Mouse (Mus musculus) forebrain, embryonic 15.5 days (tissue): Measurements from ENCODE around the gene Fkbp2. TPM values are rescaled to one million over a fixed set of nuclear protein-coding genes. Genes with fewer than 3 reads are reported as not detected.

Source experiments
- ATAC-seq: fragments of 200-750 bp; cut with Nextera tagmentation; replicated peaks from 2 replicates; pipeline ENCODE4 v1.8.0; 2017; ENCODE audit warnings: mild to moderate bottlenecking, moderate TSS enrichment, moderate library complexity
- H3K27ac ChIP-seq: fragments of 300-500 bp; sonication (generic); replicated peaks from 2 replicates; pipeline ENCODE4 v1.5.1; 2015; ENCODE audit warnings: mild to moderate bottlenecking, inconsistent platforms
- H3K27me3 ChIP-seq: fragments of 300-500 bp; sonication (generic); 2 replicates; pipeline ENCODE4 v1.6.1; 2015; ENCODE audit warnings: inconsistent platforms
- H3K36me3 ChIP-seq: fragments of 300-500 bp; sonication (generic); 2 replicates; pipeline ENCODE4 v1.6.1; 2015; ENCODE audit warnings: mild to moderate bottlenecking, inconsistent platforms
- H3K4me1 ChIP-seq: fragments of 300-500 bp; sonication (generic); 2 replicates; pipeline ENCODE4 v1.6.1; 2015; ENCODE audit warnings: inconsistent platforms
- H3K4me2 ChIP-seq: fragments of 300-500 bp; sonication (generic); replicated peaks from 2 replicates; pipeline ENCODE4 v1.6.1; 2015; ENCODE audit warnings: mild to moderate bottlenecking, inconsistent platforms
- H3K4me3 ChIP-seq: fragments of 300-500 bp; sonication (generic); 2 replicates; pipeline ENCODE4 v1.5.1; 2015; ENCODE audit warnings: mild to moderate bottlenecking, inconsistent platforms
- H3K9ac ChIP-seq: fragments of 300-500 bp; sonication (generic); replicated peaks from 2 replicates; pipeline ENCODE4 v1.6.1; 2015; ENCODE audit warnings: mild to moderate bottlenecking, inconsistent platforms
- H3K9me3 ChIP-seq: fragments of 300-500 bp; sonication (generic); 2 replicates; pipeline ENCODE4 v1.6.1; 2016; ENCODE audit warnings: inconsistent platforms
- WGBS: fragments of 180-500 bp; shearing (Covaris S2); methylation state at CpG from one replicate; pipeline ENCODE4 v1.1.7; 2015; ENCODE audit warnings: mixed read lengths; 5-methylcytosine and 5-hydroxymethylcytosine counted together
- polyA plus RNA-seq: library from polyadenylated mRNA; unstranded; fragments of >200 nt; fragmentation: Nextera tagmentation; extraction: Ambion mirVana; gene quantifications from 2 replicates; pipeline ENCODE4 v1.2.1, GENCODE M21; 2015

Fkbp2 gene
- polyA plus RNA-seq, 1 experiment from 2014 or later = 83.7 TPM

DNA sequence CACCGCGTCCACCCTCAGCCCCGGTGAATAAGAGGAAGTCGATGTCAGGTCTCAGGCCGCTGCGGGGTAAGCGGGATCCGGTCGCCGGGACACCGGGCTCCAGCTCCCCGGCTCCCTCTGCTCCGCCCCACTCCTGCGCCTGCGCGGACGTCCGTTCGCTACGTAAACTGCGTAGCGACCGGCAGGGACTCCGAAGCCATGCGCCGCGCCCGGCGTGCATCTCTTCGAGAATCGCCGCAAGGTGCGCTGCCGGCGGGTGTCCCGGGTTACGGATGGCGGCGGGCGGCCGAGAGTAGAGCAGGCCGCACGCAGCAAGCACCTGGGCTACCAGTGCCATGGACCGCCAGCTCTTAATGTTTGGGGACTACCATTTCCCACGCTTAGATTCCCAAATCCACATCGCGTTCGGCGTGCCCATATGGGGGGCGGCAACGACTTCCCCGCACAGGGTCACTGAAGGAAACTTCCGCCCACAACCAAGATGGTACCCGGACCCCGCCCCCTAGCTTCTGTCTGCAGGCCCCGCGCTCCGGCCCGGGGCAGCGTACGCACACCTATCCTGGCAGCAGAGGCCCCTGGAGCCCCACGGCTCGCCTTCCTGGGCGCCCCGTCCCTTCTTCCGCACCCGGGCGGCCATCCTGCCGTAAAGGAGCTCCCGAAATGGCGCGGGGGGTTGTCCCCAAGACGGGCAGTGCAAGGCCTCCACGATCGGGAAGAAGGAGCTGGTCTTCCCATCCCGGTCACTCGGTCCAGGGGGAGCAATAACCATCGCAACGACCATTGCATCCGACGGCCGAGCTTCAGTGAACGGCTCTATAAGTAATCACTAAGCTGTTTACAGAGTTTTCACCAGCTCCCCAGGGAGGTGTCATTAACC is 38.7 kb downstream of the Fkbp2 start, which contains the start of gene Bad:
TSS of gene Bad (plus strand) at position 490 of the 877 bp plus-strand sequence.
- ATAC-seq = peak; percentile 86
- Histone ChIP-seq H3K9ac (peak within 1 kb of the TSS; percentile 90), H3K4me1 (peaks cover 42% of the 10 kb centered on the region), H3K4me3 (peak within 1 kb of the TSS; percentile 77), H3K4me2 (peak within 1 kb of the TSS; percentile 93), H3K9me3 (no peaks in the 10 kb centered on the region), H3K27me3 (no peaks in the 10 kb centered on the region), H3K27ac (peak within 1 kb of the TSS; percentile 91), H3K36me3 (0 out of 2 replicates have a peak, but pooled peaks cover 4% of the 10 kb centered on the region)
- under 1% methylated on average over 83 of the region's 83 CpGs for WGBS

DNA sequence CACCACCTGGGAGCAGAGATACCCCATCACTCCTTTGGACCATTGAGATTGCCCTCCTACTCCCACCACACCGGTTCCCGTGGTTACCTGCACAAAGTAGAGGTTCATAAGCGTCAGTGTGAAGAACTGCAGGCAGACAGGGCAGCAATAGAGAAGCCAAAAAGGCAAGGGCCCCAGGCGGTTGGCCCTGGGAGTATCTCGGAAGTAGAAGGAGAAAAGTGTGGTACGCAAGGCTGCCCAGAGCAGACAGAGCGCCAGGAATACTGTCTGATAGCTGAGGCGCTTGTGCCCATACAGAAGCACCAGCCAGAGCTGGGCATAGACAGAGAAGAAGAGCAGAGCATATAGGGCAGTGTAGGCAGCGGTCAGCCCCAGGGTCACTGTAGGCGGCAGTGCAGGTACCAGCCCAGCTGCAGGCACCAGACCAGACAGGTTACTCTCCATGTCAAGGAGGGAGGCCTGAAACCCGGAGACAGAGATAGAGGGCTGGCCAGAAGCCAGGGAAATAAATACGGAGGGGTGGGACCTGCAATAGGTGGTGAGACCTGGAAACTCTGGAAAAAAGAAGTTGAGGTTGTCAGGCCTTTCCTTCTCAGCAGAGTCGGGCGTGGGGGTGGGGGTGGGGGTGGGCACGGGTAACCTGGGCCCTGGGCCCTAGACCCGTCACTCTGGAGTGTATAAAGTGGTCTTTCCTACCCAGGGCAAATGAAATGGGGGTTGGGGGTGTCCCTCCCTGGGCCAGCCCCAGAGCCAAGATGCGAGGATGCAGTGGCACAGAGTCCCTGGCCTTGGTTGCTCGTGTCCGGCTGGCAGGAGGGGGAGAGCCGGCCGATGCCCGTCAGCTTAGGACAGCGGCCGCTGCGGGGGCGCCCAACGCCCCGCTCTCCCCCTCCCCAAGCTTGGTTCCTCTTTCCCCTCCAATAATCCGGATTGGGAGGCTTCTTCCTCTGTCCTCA is 39.6 kb downstream of the Fkbp2 start:
- Histone ChIP-seq H3K9me3 (no peaks in the 10 kb centered on the region), H3K4me3 (peak overlapping the region; percentile 77), H3K36me3 (0 out of 2 replicates have a peak, but pooled peaks cover 3% of the 10 kb centered on the region), H3K27me3 (peaks cover 7% of the 10 kb centered on the region), H3K27ac (peak overlapping the region; percentile 91), H3K4me2 (peak overlapping the region; percentile 93), H3K9ac (peak overlapping the region; percentile 90), H3K4me1 (peaks cover 42% of the 10 kb centered on the region)
- WGBS = 22% methylated on average over 28 of the region's 29 CpGs
- ATAC-seq = peak; percentile 34

DNA sequence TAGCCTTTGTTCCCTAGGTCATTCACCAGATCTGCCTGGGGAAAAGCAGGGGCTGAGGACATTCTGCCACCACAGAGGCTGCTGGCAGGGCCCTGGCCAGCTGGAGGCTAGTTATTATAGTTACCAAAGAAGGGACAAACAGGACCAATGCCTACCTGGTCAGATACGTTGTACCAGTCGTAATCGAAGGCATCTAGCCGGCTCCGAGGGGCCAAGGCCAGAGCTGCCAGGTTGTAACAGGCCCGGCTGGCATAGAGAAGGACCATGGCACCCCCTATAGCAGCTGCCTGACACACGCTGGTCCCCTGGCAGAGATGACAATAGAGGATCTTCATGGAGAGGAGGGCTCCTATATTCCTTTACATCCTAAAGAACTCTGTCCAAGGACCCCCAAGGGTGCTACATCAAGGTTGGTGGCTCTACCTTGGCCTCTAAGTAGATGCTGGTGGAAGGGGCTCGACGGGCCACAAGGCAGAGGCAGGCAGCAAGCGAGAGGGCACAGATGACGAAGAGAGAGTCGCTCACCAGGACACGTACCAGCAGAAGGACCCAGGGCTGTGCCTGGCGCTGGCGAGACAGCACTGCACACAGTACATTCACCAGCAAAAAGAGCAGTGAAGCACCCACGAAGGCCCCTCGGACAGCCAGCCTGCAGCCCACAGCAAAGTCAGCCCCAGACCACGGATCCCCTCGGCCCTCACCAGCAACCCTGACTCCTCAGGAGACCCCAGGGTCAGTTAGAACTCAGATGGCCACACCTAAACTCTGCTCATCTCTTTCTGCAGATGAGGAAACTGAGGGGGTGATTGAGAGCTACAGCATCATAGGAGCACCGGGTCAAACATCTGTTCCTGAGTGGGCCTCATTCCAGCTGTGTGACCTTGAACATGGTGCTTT is 40.9 kb downstream of the Fkbp2 start:
- Histone ChIP-seq H3K27me3 (peaks cover 21% of the 10 kb centered on the region), H3K9ac (no peak overlapping the region), H3K9me3 (no peaks in the 10 kb centered on the region), H3K27ac (no peak overlapping the region), H3K36me3 (no peaks in the 10 kb centered on the region), H3K4me3 (peak overlapping the region; percentile 77; the same call in 1 of the 2 replicates), H3K4me2 (peak overlapping the region; percentile 93; the same call in 1 of the 2 replicates), H3K4me1 (peaks cover 43% of the 10 kb centered on the region)
- WGBS = 88% methylated on average over 20 of the region's 20 CpGs
- ATAC-seq = no peak

DNA sequence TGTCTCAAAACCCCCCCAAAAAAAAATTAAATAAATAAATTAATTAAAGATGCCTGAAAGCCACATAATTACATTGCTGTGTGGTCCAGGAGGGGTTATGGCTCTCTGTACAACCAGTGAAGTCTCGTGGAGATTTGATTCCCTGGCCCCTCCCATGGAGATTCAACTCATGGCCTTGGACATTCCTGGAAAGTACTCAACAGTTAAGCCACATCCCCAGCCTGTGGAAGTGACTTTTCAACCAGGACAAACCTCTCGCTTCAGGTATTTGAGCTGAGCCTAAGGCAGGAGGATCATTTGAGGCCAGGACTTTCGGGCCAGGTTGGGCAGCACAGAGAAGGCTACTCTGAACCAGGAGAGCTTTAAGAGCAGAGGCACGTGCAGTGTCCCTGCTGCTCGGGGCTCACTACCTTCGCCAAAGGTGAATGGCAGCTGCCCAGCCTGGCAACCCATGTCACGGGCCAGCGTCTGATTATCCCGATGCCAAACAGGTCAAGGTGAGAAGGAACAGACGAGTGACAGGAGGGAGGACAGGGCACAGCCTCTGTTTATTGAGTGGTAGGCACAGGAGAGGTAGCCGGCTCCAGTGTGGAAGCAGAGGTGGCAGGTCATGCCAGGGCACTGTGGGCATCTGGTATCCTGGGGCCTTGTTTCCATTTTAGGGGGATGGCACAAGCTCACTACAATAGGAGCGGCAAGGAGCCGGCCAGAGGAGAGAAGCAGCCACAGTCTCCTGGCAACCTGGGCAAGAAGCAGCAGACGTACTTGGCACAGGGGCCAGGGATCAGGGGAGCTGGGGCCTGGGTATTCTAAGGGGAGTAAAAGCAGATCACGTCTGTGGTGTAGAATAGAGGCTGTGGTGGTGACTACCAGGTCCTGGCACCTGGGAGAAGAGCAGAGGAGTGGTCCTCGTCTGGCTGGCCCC is 42.5 kb downstream of the Fkbp2 start:
- H3K4me3 ChIP-seq = no peak overlapping the region
- ATAC-seq = no peak
- WGBS = 79% methylated on average over 16 of the region's 16 CpGs
- no peak overlapping the region for H3K27ac ChIP-seq
- H3K9me3 ChIP-seq = no peaks in the 10 kb centered on the region
- H3K9ac ChIP-seq = no peak overlapping the region
- H3K4me1 ChIP-seq = peaks cover 50% of the 10 kb centered on the region
- peaks cover 36% of the 10 kb centered on the region for H3K27me3 ChIP-seq
- H3K4me2 ChIP-seq = no peak overlapping the region
- no peaks in the 10 kb centered on the region for H3K36me3 ChIP-seq

DNA sequence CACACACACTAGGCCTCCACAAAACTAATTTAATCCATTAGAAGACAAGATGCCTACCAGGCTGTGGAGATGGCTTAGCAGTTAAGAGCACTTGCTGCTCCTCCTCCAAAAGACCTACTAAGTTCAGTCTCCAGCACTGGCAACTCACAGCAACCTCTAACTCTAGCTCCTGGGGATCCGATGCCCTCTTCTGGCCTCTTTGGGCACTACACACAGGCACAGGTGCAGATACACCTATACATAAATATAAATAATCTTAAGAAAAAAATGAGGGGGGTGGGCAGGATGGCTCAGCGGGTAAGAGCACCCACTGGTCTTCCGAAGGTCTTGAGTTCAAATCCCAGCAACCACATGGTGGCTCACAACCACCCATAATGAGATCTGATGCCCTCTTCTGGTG is 44.0 kb downstream of the Fkbp2 start:
- H3K4me2 ChIP-seq = no peak overlapping the region
- 24% methylated on average over 3 of the region's 3 CpGs for WGBS
- no peak for ATAC-seq
- H3K27me3 ChIP-seq = peaks cover 51% of the 10 kb centered on the region
- H3K36me3 ChIP-seq = no peaks in the 10 kb centered on the region
- no peak overlapping the region for H3K4me3 ChIP-seq
- no peaks in the 10 kb centered on the region for H3K9me3 ChIP-seq
- H3K27ac ChIP-seq = no peak overlapping the region
- H3K4me1 ChIP-seq = peaks cover 46% of the 10 kb centered on the region
- H3K9ac ChIP-seq = no peak overlapping the region

DNA sequence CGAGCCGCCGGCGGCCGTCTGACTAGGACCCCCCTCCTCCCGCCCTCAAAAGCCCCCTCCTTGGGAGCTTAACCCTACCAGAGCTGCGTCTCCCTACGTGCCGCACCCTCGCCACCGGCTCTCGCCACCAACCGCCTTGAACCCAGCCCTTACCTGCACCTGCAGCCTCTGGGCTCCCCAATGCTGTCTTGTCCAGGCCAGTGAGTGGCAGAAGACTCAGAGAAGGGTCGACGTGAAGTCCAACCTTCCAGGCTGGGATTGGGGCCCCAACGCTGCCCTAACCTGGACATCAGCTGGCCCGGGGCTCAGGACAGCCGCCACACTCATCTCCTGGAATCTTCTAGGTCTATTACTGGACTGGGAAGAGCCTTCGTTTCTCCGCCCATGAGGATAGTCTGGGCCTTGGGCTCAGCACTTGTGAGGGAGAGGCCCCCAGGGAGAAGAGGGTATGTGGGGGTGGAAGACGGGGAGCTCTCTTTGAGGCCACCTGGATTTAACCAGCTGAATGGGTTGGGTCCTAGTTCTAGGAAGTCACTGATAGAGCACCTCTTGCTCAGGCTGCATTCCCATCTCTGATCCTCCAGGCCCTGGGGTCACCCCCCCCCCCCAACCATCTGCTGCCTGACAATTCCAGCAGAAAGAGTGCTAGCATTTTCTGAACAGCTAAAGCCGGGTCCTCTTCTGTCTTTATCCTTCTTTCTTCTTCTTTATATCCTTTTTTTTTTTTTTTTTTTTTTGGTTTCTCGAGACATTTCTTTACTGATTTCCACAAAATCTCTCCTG is 45.9 kb downstream of the Fkbp2 start, which contains the start of gene Kcnk4:
TSS of gene Kcnk4 (minus strand) at position 321 of the 783 bp plus-strand sequence.
- Histone ChIP-seq H3K27ac (no peak within 1 kb of the TSS), H3K4me3 (peak within 1 kb of the TSS; percentile 45), H3K27me3 (peaks cover 64% of the 10 kb centered on the region), H3K9ac (peak within 1 kb of the TSS; percentile 52), H3K4me2 (peak within 1 kb of the TSS; percentile 68), H3K36me3 (no peaks in the 10 kb centered on the region), H3K4me1 (peaks cover 28% of the 10 kb centered on the region), H3K9me3 (no peaks in the 10 kb centered on the region)
- ATAC-seq = no peak
- WGBS = 8% methylated on average over 22 of the region's 23 CpGs

DNA sequence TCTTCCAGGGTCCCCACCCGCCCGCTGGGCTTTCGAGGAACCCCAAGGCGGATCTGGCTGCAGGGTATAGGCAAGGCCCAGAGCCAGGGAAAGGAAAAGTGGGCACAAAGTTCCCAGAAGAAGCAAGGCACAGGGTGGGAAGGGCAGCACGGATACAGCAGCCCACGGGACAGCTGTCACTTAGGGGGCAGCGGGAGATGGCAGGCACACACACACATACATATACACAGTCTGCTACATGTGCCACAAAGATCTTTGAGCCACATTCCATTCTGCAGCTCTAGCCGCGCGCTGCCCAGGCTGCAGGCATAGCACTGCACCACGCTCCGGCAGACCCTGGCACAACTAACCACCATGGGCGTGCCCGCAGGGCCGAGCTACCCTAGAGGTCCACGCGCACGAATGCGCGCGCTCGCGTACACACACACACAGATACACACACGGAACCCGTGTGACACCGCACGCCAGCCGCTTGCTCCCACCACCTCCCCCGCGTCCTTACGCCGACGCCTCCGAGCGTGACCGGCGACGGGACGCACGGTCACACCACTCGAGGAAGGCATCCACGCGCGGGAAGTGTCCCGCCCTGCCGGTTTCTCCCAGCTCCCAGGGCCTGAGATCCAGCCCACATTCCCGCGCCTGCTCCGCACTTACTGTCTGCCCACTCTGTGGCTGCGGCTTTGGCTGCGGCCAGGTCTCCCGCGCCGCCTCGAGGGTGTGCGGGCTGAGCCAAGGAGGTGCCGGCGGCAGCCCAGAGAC is 46.7 kb downstream of the Fkbp2 start:
- Histone ChIP-seq H3K9me3 (no peaks in the 10 kb centered on the region), H3K4me3 (peak overlapping the region; percentile 45), H3K9ac (peak overlapping the region; percentile 52), H3K27ac (no peak overlapping the region), H3K36me3 (no peaks in the 10 kb centered on the region), H3K4me1 (peaks cover 21% of the 10 kb centered on the region), H3K4me2 (peak overlapping the region; percentile 68), H3K27me3 (peaks cover 72% of the 10 kb centered on the region)
- WGBS = 3% methylated on average over 56 of the region's 58 CpGs
- ATAC-seq = peak; percentile 57

DNA sequence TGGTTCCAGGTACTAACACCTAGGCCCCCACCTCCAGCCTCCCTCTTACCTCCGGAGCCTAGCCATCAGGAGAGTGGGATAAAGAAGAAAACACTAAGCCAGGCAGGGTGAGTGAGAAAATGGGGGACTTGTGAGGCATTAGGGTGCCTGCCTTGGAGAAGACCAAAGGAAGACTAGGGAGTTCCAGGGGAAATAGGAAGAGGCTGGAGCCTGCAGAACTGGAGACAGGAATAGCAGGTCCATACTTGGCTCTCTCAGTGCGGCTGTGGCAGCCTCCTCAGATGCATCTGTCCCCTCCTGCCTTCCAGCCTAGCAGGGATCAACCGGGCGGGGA is 47.2 kb downstream of the Fkbp2 start:
- Histone ChIP-seq H3K4me1 (peaks cover 16% of the 10 kb centered on the region), H3K4me2 (peak overlapping the region; percentile 68), H3K27me3 (peaks cover 77% of the 10 kb centered on the region), H3K36me3 (no peaks in the 10 kb centered on the region), H3K27ac (no peak overlapping the region), H3K9me3 (no peaks in the 10 kb centered on the region), H3K9ac (no peak overlapping the region), H3K4me3 (peak overlapping the region; percentile 45)
- no peak for ATAC-seq
- 25% methylated on average over 4 of the region's 4 CpGs for WGBS

DNA sequence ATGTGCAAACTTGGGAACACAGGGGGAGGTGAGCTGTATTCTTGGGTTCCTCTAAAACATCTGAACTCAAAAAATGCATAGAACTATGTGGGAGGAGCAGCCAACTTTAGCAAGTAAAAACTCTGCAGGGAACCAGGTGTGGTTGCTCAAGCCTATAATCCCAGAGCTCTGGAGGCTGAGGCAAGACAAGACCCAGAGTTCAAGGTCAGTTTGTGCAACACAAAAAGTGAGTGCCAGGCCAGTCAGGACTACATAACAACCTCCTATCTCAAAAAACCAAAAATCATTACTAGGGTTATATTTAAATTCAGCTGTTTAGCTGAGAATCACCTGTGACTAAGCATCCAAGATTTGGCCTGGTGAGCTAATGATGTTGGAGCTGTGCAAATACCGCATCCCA is 48.3 kb downstream of the Fkbp2 start:
- no peaks in the 10 kb centered on the region for H3K36me3 ChIP-seq
- no peaks in the 10 kb centered on the region for H3K9me3 ChIP-seq
- H3K27ac ChIP-seq = no peak overlapping the region
- WGBS = 31% methylated on average over 1 of the region's 1 CpGs
- no peak overlapping the region for H3K4me3 ChIP-seq
- peaks cover 88% of the 10 kb centered on the region for H3K27me3 ChIP-seq
- no peak for ATAC-seq
- H3K4me2 ChIP-seq = no peak overlapping the region
- H3K4me1 ChIP-seq = peaks cover 16% of the 10 kb centered on the region
- H3K9ac ChIP-seq = no peak overlapping the region
